Mouse (Mus musculus): ENCODE data around the gene Defb43. TPM values are rescaled to one million over a fixed set of nuclear protein-coding genes. Genes with fewer than 3 reads are reported as not detected.

Gene Defb43
- polyA plus RNA-seq (2015; fragmentation: Nextera tagmentation; extraction: Ambion mirVana), result not detected in 2 replicates

- WGBS, result 90% methylated on average over 5 of the region's 5 CpGs
- Histone ChIP-seq H3K27ac (no peak within 1 kb of the TSS), H3K4me2 (no peak within 1 kb of the TSS), H3K9me3 (no peaks in the 10 kb centered on the region), H3K36me3 (no peaks in the 10 kb centered on the region), H3K27me3 (replicated peaks) (no peaks in the 10 kb centered on the region), H3K9ac (no peak within 1 kb of the TSS), H3K4me3 (replicated peaks) (no peak within 1 kb of the TSS), H3K4me1 (no peaks in the 10 kb centered on the region)
- no peak for ATAC-seq (ENCODE audit: insufficient read depth, low FRiP score, low read depth)
Observed at GRCm38 (mm10) chr14:63011471-63011870, at the start of gene Defb43. Gene Defb43, plus strand, starts transcription at chr14:63011771.

DNA sequence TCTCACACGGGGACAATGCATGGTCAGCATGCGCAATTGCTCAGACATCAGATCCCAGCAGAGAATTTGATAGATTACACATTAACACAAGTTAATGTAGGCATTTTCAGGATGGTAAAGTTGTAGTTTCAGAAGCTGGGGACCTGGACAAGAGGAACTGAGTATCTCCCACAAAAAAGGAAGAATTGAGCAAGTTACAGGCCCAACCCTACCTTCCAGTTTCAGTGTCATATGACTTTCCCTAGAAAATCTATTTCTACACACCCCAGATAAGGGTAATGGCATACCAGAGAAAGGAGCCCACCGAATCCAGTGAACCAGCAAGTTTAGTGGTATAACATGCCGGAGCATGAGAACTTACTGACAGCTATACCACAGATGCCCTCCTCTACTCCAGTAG, 47.9 kb upstream of the Defb43 start:
- Histone ChIP-seq H3K4me2 (no peak overlapping the region), H3K36me3 (no peaks in the 10 kb centered on the region), H3K4me3 (replicated peaks) (no peak overlapping the region), H3K9ac (no peak overlapping the region), H3K27me3 (replicated peaks) (no peaks in the 10 kb centered on the region), H3K27ac (no peak overlapping the region), H3K9me3 (no peaks in the 10 kb centered on the region), H3K4me1 (no peaks in the 10 kb centered on the region)
- ATAC-seq (ENCODE audit: insufficient read depth, low FRiP score, low read depth), result no peak
- 80% methylated on average over 4 of the region's 4 CpGs for WGBS

- H3K27me3 ChIP-seq (replicated peaks), result no peaks in the 10 kb centered on the region
- no peak overlapping the region for H3K27ac ChIP-seq
- ATAC-seq (ENCODE audit: insufficient read depth, low FRiP score, low read depth), result no peak
- H3K9ac ChIP-seq, result no peak overlapping the region
- H3K4me1 ChIP-seq, result no peaks in the 10 kb centered on the region
- H3K9me3 ChIP-seq, result no peaks in the 10 kb centered on the region
- H3K4me3 ChIP-seq (replicated peaks), result no peak overlapping the region
- no peaks in the 10 kb centered on the region for H3K36me3 ChIP-seq
- 82% methylated on average over 5 of the region's 5 CpGs for WGBS
- no peak overlapping the region for H3K4me2 ChIP-seq
Observed at GRCm38 (mm10) chr14:62965342-62965741, 46.2 kb upstream of the Defb43 start.

DNA sequence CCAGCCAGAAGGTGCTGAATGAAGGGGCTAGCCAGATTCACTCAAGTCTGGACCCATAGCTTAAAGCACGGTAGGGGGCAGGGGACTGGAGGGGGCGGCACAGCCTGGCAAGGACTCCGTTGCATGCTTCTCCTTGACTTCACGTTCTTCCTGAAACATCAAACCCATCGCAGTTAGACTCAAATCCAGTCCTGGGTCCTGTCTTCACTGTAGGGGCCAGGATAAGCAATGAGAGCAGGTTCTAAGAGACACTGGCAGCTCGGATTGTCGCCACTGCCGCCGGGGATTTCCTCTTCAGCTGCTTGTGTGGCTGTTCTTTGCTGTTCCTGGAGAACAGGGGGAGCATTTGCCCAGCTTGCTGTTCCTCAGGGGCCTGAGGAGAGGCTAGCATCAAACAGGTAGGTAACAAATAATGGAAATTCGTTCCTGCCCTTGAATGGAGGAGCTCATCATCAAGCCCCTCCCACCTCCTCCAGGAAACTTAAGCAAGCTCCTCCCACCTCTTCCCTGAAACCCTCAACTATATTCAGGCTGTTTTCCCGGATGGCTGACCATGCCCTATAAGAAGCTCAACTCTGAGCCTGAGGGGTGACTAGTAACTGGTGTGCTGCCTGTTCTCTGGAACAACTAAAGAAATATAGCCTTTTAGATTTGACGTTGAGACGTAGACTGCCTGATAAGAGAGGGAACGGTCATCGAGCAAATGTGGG, 45.6 kb upstream of the Defb43 start:
- peak overlapping the region; percentile 47 for H3K4me2 ChIP-seq
- H3K4me3 ChIP-seq (replicated peaks), result peak overlapping the region; percentile 27
- H3K9me3 ChIP-seq, result no peaks in the 10 kb centered on the region
- no peaks in the 10 kb centered on the region for H3K36me3 ChIP-seq
- H3K27ac ChIP-seq, result no peak overlapping the region
- WGBS, result 19% methylated on average over 15 of the region's 15 CpGs
- H3K4me1 ChIP-seq, result no peaks in the 10 kb centered on the region
- ATAC-seq (ENCODE audit: insufficient read depth, low FRiP score, low read depth), result no peak
- no peak overlapping the region for H3K9ac ChIP-seq
- no peaks in the 10 kb centered on the region for H3K27me3 ChIP-seq (replicated peaks)

GRCm38 (mm10) chr14:62975046-62975445, 36.5 kb upstream of the Defb43 start:
- no peak for ATAC-seq (ENCODE audit: insufficient read depth, low FRiP score, low read depth)
- no peak overlapping the region for H3K9ac ChIP-seq
- 12% methylated on average over 5 of the region's 5 CpGs for WGBS
- no peak overlapping the region for H3K27ac ChIP-seq
- no peak overlapping the region for H3K4me2 ChIP-seq
- H3K9me3 ChIP-seq, result no peaks in the 10 kb centered on the region
- no peaks in the 10 kb centered on the region for H3K27me3 ChIP-seq (replicated peaks)
- H3K4me1 ChIP-seq, result no peaks in the 10 kb centered on the region
- H3K36me3 ChIP-seq, result no peaks in the 10 kb centered on the region
- no peak overlapping the region for H3K4me3 ChIP-seq (replicated peaks)

DNA sequence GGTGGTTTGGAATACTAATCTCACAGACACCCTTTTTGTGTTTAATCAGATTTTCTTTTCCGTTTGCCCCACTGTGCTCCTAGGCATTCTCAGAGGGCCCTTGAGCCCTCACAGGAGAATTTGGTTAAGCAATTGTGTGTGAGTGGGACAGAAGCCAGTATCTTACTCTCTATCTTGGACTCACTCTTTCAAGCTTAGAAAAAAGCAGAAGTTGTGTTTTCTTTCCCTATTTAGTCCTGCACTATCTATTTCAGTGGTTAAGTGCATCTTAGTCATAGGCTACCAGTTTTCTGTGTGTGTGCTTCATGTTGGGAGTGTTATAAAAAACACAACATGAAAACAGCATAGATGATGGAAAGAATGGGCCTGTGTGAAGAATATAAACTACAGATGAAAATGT, 31.8 kb upstream of the Defb43 start:
- H3K9me3 ChIP-seq, result no peaks in the 10 kb centered on the region
- no peak overlapping the region for H3K4me2 ChIP-seq
- H3K9ac ChIP-seq, result no peak overlapping the region
- 63% methylated on average over 1 of the region's 1 CpGs for WGBS
- ATAC-seq (ENCODE audit: insufficient read depth, low FRiP score, low read depth), result no peak
- no peaks in the 10 kb centered on the region for H3K36me3 ChIP-seq
- H3K27ac ChIP-seq, result no peak overlapping the region
- H3K4me3 ChIP-seq (replicated peaks), result no peak overlapping the region
- H3K4me1 ChIP-seq, result no peaks in the 10 kb centered on the region
- H3K27me3 ChIP-seq (replicated peaks), result no peaks in the 10 kb centered on the region

DNA sequence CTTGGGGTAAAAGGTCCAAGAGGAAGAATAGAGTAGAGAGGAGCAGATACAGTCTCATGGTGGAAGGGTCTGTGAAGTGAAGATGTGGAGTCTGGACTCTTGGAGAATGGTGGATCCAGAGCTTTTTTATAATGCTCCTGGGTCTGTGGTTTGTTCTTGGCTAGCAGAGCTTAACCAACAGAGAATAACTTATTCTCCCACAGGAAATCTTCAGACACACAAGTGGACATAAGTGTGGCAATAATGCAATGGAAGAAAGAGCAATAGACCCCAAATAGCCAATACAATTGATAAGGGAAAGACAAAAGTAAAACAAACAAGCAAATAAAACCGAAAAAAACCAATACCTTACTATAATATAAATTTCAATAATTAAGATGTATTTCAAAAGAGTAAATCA, 27.2 kb upstream of the Defb43 start, which contains the start of gene Defb48:
TSS of gene Defb48 (minus strand) at position 101 of the 400 bp plus-strand sequence.
- WGBS, result 74% methylated on average over 1 of the region's 1 CpGs
- no peaks in the 10 kb centered on the region for H3K9me3 ChIP-seq
- H3K36me3 ChIP-seq, result no peaks in the 10 kb centered on the region
- no peak within 1 kb of the TSS for H3K4me2 ChIP-seq
- no peak for ATAC-seq (ENCODE audit: insufficient read depth, low FRiP score, low read depth)
- H3K4me3 ChIP-seq (replicated peaks), result no peak within 1 kb of the TSS
- H3K9ac ChIP-seq, result no peak within 1 kb of the TSS
- no peak within 1 kb of the TSS for H3K27ac ChIP-seq
- H3K4me1 ChIP-seq, result no peaks in the 10 kb centered on the region
- H3K27me3 ChIP-seq (replicated peaks), result no peaks in the 10 kb centered on the region

DNA sequence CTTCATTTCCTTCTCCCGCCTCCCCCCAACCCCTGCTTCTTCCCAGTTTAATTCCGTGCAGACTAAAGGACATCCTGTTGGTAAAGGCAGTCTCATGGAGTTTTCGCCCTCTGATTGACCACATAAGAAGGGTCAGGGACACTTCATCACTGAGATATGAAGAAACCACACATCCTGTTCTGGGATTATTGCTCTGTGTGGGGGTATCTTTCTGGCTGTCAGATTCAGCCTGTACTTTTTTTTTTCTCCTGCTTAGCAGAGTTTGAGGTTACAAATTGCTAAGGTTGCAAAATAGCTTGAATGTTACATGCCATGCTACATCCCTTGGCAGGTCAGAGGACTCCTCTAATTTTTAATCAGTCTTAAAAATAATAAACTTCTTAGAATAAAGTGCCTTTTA, 20.3 kb upstream of the Defb43 start:
- H3K27me3 ChIP-seq (replicated peaks), result no peaks in the 10 kb centered on the region
- 60% methylated on average over 3 of the region's 3 CpGs for WGBS
- H3K9me3 ChIP-seq, result no peaks in the 10 kb centered on the region
- no peak overlapping the region for H3K9ac ChIP-seq
- H3K4me3 ChIP-seq (replicated peaks), result no peak overlapping the region
- no peak overlapping the region for H3K4me2 ChIP-seq
- H3K4me1 ChIP-seq, result no peaks in the 10 kb centered on the region
- H3K27ac ChIP-seq, result no peak overlapping the region
- no peak for ATAC-seq (ENCODE audit: insufficient read depth, low FRiP score, low read depth)
- H3K36me3 ChIP-seq, result no peaks in the 10 kb centered on the region

GRCm38 (mm10) chr14:62991849-62992510, 19.6 kb upstream of the Defb43 start:
- 72% methylated on average over 7 of the region's 7 CpGs for WGBS
- no peak for ATAC-seq (ENCODE audit: insufficient read depth, low FRiP score, low read depth)
- H3K4me1 ChIP-seq, result no peaks in the 10 kb centered on the region
- H3K27ac ChIP-seq, result no peak overlapping the region
- no peaks in the 10 kb centered on the region for H3K36me3 ChIP-seq
- no peaks in the 10 kb centered on the region for H3K9me3 ChIP-seq
- H3K4me3 ChIP-seq (replicated peaks), result no peak overlapping the region
- no peak overlapping the region for H3K4me2 ChIP-seq
- H3K9ac ChIP-seq, result no peak overlapping the region
- H3K27me3 ChIP-seq (replicated peaks), result no peaks in the 10 kb centered on the region

- no peak within 1 kb of the TSS for H3K9ac ChIP-seq
- WGBS, result 83% methylated on average over 8 of the region's 8 CpGs
- no peak within 1 kb of the TSS for H3K4me3 ChIP-seq (replicated peaks)
- no peaks in the 10 kb centered on the region for H3K36me3 ChIP-seq
- no peak within 1 kb of the TSS for H3K4me2 ChIP-seq
- H3K4me1 ChIP-seq, result no peaks in the 10 kb centered on the region
- no peak for ATAC-seq (ENCODE audit: insufficient read depth, low FRiP score, low read depth)
- H3K9me3 ChIP-seq, result no peaks in the 10 kb centered on the region
- H3K27me3 ChIP-seq (replicated peaks), result no peaks in the 10 kb centered on the region
- H3K27ac ChIP-seq, result no peak within 1 kb of the TSS
Observed at GRCm38 (mm10) chr14:62997777-62998176, 13.8 kb upstream of the Defb43 start, which contains the start of gene Defb47. Gene Defb47, plus strand, starts transcription at chr14:62998077.

GRCm38 (mm10) chr14:62998977-62999376, 12.6 kb upstream of the Defb43 start:
- no peaks in the 10 kb centered on the region for H3K36me3 ChIP-seq
- no peak overlapping the region for H3K4me3 ChIP-seq (replicated peaks)
- no peak overlapping the region for H3K4me2 ChIP-seq
- 73% methylated on average over 4 of the region's 4 CpGs for WGBS
- no peak overlapping the region for H3K9ac ChIP-seq
- no peak overlapping the region for H3K27ac ChIP-seq
- H3K9me3 ChIP-seq, result no peaks in the 10 kb centered on the region
- no peaks in the 10 kb centered on the region for H3K4me1 ChIP-seq
- ATAC-seq (ENCODE audit: insufficient read depth, low FRiP score, low read depth), result no peak
- H3K27me3 ChIP-seq (replicated peaks), result no peaks in the 10 kb centered on the region

- no peak overlapping the region for H3K27ac ChIP-seq
- H3K27me3 ChIP-seq (replicated peaks), result no peaks in the 10 kb centered on the region
- H3K4me3 ChIP-seq (replicated peaks), result no peak overlapping the region
- no peaks in the 10 kb centered on the region for H3K36me3 ChIP-seq
- no peaks in the 10 kb centered on the region for H3K9me3 ChIP-seq
- 66% methylated on average over 2 of the region's 2 CpGs for WGBS
- no peak overlapping the region for H3K9ac ChIP-seq
- ATAC-seq (ENCODE audit: insufficient read depth, low FRiP score, low read depth), result no peak
- no peak overlapping the region for H3K4me2 ChIP-seq
- no peaks in the 10 kb centered on the region for H3K4me1 ChIP-seq
Observed at GRCm38 (mm10) chr14:63002588-63002987, 9.0 kb upstream of the Defb43 start.

Data from stomach, embryonic 15.5 days (tissue).